Mouse (Mus musculus): ENCODE measurements at regions not wholly inside any gene's neighbourhood (a gene's known extent, or its start where the extent isn't known, plus 50 kb on each side); places are given as distances from the start of the nearest gene placed in this dataset.

- TF ChIP-seq CTCF (IDR thresholded peaks at IDR 0.05; ENCODE audit: low read depth, low read length): no peak
- TF ChIP-seq POLR2A (IDR thresholded peaks at IDR 0.05; ENCODE audit: borderline replicate concordance, low read depth, low read length): no peak
These were observed 193.1 kb upstream of the Nabp1 start for GRCm38 (mm10) chr1:51671287-51671686.

All from bone marrow macrophage, adult 2 months (primary cell).